Mouse (Mus musculus) embryonic fibroblast, embryonic 13.5 days (primary cell): ENCODE results near the gene Uevld.

Experiments
- CTCF ChIP-seq: IDR thresholded peaks from 2 replicates; pipeline ENCODE4 v1.5.1; 2011; ENCODE audit warnings: mild to moderate bottlenecking, control low read depth, low read length, moderate library complexity, borderline replicate concordance; ENCODE audit not compliant: insufficient read depth
- POLR2A ChIP-seq: IDR thresholded peaks from 2 replicates; pipeline ENCODE4 v1.6.1; 2011; ENCODE audit warnings: low read depth, mild to moderate bottlenecking, control low read depth, low read length, moderate library complexity

DNA sequence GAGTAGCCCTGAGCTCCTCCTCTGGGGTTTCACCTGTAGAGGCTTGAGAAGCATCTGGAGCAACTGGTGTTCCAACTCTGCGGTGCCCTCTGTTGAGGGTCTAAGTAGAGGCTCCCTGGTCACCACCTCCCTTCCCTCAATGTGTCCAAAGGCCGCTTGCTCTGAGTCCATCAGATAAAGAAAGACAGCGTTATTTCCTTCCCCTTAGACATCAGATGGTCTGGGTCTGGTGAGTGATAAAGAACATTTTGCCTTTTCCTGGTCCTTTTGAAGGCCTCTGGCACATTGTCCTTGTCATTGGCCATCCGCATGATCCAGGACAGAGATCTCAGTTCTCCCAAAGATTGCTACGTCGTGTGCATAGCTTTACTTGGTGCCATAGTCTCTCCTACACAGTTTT, 81.1 kb downstream of the Uevld start:
- TF ChIP-seq CTCF: no peak
- no peak for TF ChIP-seq POLR2A
